Mouse (Mus musculus): Measurements from ENCODE around the gene Zfp775. TPM values are rescaled to one million over a fixed set of nuclear protein-coding genes. Genes with fewer than 3 reads are reported as not detected.
A peak's percentile ranks its signal among the peaks of the same experiment; 100 is the strongest.

The Zfp775 gene
- polyA plus RNA-seq, 1 experiment from 2014 or later, result 17.4 TPM

GRCm38 (mm10) chr6:48566312-48566711 lies 35.6 kb upstream of the Zfp775 start:
- Histone ChIP-seq H3K4me3 (ENCODE audit: low read depth, low read length) (no peak overlapping the region), H3K9me3 (replicated peaks; ENCODE audit: control insufficient read depth, low read length) (no peaks in the 10 kb centered on the region), H3K9ac (ENCODE audit: low read length) (no peak overlapping the region), H3K36me3 (ENCODE audit: control insufficient read depth, insufficient read depth, low read length) (0 out of 2 replicates have a peak, but pooled peaks cover 17% of the 10 kb centered on the region), H3K27me3 (replicated peaks; ENCODE audit: control insufficient read depth, insufficient read depth, low read length) (no peaks in the 10 kb centered on the region), H3K4me2 (ENCODE audit: low read length) (no peak overlapping the region), H3K4me1 (ENCODE audit: control insufficient read depth, insufficient read depth, low read length) (no peaks in the 10 kb centered on the region; the same call in 1 of the 2 replicates), H3K27ac (ENCODE audit: low read depth, low read length) (no peak overlapping the region)
- DNase-seq (ENCODE audit: low spot score) (no peak), ATAC-seq (no peak)
- WGBS, result 39% methylated on average over 5 of the region's 5 CpGs

- no peak for ATAC-seq
- WGBS, result 82% methylated on average over 21 of the region's 21 CpGs
- H3K9ac ChIP-seq (ENCODE audit: low read length), result no peak overlapping the region; the same call in 1 of the 2 replicates
- no peak overlapping the region for H3K4me3 ChIP-seq (ENCODE audit: low read depth, low read length)
- no peak overlapping the region for H3K4me2 ChIP-seq (ENCODE audit: low read length)
- H3K36me3 ChIP-seq (ENCODE audit: control insufficient read depth, insufficient read depth, low read length), result 0 out of 2 replicates have a peak, but pooled peaks cover 15% of the 10 kb centered on the region
- no peaks in the 10 kb centered on the region; the same call in 1 of the 2 replicates for H3K4me1 ChIP-seq (ENCODE audit: control insufficient read depth, insufficient read depth, low read length)
- H3K27ac ChIP-seq (ENCODE audit: low read depth, low read length), result no peak overlapping the region
- peak; percentile 37 for DNase-seq (ENCODE audit: low spot score)
- no peaks in the 10 kb centered on the region for H3K27me3 ChIP-seq (replicated peaks; ENCODE audit: control insufficient read depth, insufficient read depth, low read length)
- H3K9me3 ChIP-seq (replicated peaks; ENCODE audit: control insufficient read depth, low read length), result no peaks in the 10 kb centered on the region
These were observed 33.6 kb upstream of the Zfp775 start for GRCm38 (mm10) chr6:48568036-48568984.

- Histone ChIP-seq H3K4me3 (ENCODE audit: low read depth, low read length) (no peak overlapping the region), H3K9me3 (replicated peaks; ENCODE audit: control insufficient read depth, low read length) (no peaks in the 10 kb centered on the region), H3K27ac (ENCODE audit: low read depth, low read length) (no peak overlapping the region), H3K36me3 (ENCODE audit: control insufficient read depth, insufficient read depth, low read length) (0 out of 2 replicates have a peak, but pooled peaks cover 9% of the 10 kb centered on the region), H3K4me1 (ENCODE audit: control insufficient read depth, insufficient read depth, low read length) (no peaks in the 10 kb centered on the region; the same call in 1 of the 2 replicates), H3K4me2 (ENCODE audit: low read length) (no peak overlapping the region), H3K27me3 (replicated peaks; ENCODE audit: control insufficient read depth, insufficient read depth, low read length) (no peaks in the 10 kb centered on the region), H3K9ac (ENCODE audit: low read length) (no peak overlapping the region)
- DNase-seq (ENCODE audit: low spot score), result no peak
- no peak for ATAC-seq
- WGBS, result 85% methylated on average over 8 of the region's 8 CpGs
These were observed 32.6 kb upstream of the Zfp775 start for GRCm38 (mm10) chr6:48569065-48569807.

- Histone ChIP-seq H3K4me1 (ENCODE audit: control insufficient read depth, insufficient read depth, low read length) (no peaks in the 10 kb centered on the region; the same call in 1 of the 2 replicates), H3K36me3 (ENCODE audit: control insufficient read depth, insufficient read depth, low read length) (no peaks in the 10 kb centered on the region), H3K4me2 (ENCODE audit: low read length) (no peak overlapping the region), H3K27me3 (replicated peaks; ENCODE audit: control insufficient read depth, insufficient read depth, low read length) (no peaks in the 10 kb centered on the region), H3K4me3 (ENCODE audit: low read depth, low read length) (no peak overlapping the region), H3K9me3 (replicated peaks; ENCODE audit: control insufficient read depth, low read length) (no peaks in the 10 kb centered on the region), H3K9ac (ENCODE audit: low read length) (no peak overlapping the region), H3K27ac (ENCODE audit: low read depth, low read length) (no peak overlapping the region)
- ATAC-seq, result no peak
- WGBS, result 93% methylated on average over 5 of the region's 5 CpGs
- no peak for DNase-seq (ENCODE audit: low spot score)
These were observed 29.8 kb upstream of the Zfp775 start for GRCm38 (mm10) chr6:48572014-48572413.

- WGBS, result 33% methylated on average over 6 of the region's 6 CpGs
- Histone ChIP-seq H3K4me3 (ENCODE audit: low read depth, low read length) (no peak within 1 kb of the TSS), H3K27me3 (replicated peaks; ENCODE audit: control insufficient read depth, insufficient read depth, low read length) (no peaks in the 10 kb centered on the region), H3K36me3 (ENCODE audit: control insufficient read depth, insufficient read depth, low read length) (no peaks in the 10 kb centered on the region), H3K9ac (ENCODE audit: low read length) (no peak within 1 kb of the TSS), H3K4me2 (ENCODE audit: low read length) (no peak within 1 kb of the TSS), H3K9me3 (replicated peaks; ENCODE audit: control insufficient read depth, low read length) (no peaks in the 10 kb centered on the region), H3K27ac (ENCODE audit: low read depth, low read length) (no peak within 1 kb of the TSS), H3K4me1 (ENCODE audit: control insufficient read depth, insufficient read depth, low read length) (no peaks in the 10 kb centered on the region; the same call in 1 of the 2 replicates)
- DNase-seq (ENCODE audit: low spot score), result no peak
- no peak for ATAC-seq
These were observed 29.2 kb upstream of the Zfp775 start, which contains the start of gene Rarres2 for GRCm38 (mm10) chr6:48572572-48573061. Rarres2 (minus strand) TSS chr6:48572789.

- DNase-seq (ENCODE audit: low spot score) (no peak), ATAC-seq (no peak)
- Histone ChIP-seq H3K4me3 (ENCODE audit: low read depth, low read length) (no peak overlapping the region), H3K9ac (ENCODE audit: low read length) (no peak overlapping the region), H3K4me2 (ENCODE audit: low read length) (no peak overlapping the region), H3K9me3 (replicated peaks; ENCODE audit: control insufficient read depth, low read length) (no peaks in the 10 kb centered on the region), H3K27ac (ENCODE audit: low read depth, low read length) (no peak overlapping the region), H3K36me3 (ENCODE audit: control insufficient read depth, insufficient read depth, low read length) (no peaks in the 10 kb centered on the region), H3K4me1 (ENCODE audit: control insufficient read depth, insufficient read depth, low read length) (no peaks in the 10 kb centered on the region; the same call in 1 of the 2 replicates), H3K27me3 (replicated peaks; ENCODE audit: control insufficient read depth, insufficient read depth, low read length) (no peaks in the 10 kb centered on the region)
- WGBS, result 82% methylated on average over 10 of the region's 10 CpGs
These were observed 28.6 kb upstream of the Zfp775 start for GRCm38 (mm10) chr6:48573280-48573679.

GRCm38 (mm10) chr6:48573981-48574380 lies 27.9 kb upstream of the Zfp775 start:
- H3K9me3 ChIP-seq (replicated peaks; ENCODE audit: control insufficient read depth, low read length), result no peaks in the 10 kb centered on the region
- H3K27ac ChIP-seq (ENCODE audit: low read depth, low read length), result no peak overlapping the region
- DNase-seq (ENCODE audit: low spot score) (no peak), ATAC-seq (no peak)
- 81% methylated on average over 3 of the region's 3 CpGs for WGBS
- H3K27me3 ChIP-seq (replicated peaks; ENCODE audit: control insufficient read depth, insufficient read depth, low read length), result no peaks in the 10 kb centered on the region
- no peak overlapping the region for H3K4me2 ChIP-seq (ENCODE audit: low read length)
- no peaks in the 10 kb centered on the region for H3K4me1 ChIP-seq (ENCODE audit: control insufficient read depth, insufficient read depth, low read length)
- no peaks in the 10 kb centered on the region for H3K36me3 ChIP-seq (ENCODE audit: control insufficient read depth, insufficient read depth, low read length)
- no peak overlapping the region for H3K4me3 ChIP-seq (ENCODE audit: low read depth, low read length)
- no peak overlapping the region for H3K9ac ChIP-seq (ENCODE audit: low read length)

GRCm38 (mm10) chr6:48578736-48579135 lies 23.1 kb upstream of the Zfp775 start:
- Histone ChIP-seq H3K4me3 (ENCODE audit: low read depth, low read length) (no peak overlapping the region), H3K27me3 (replicated peaks; ENCODE audit: control insufficient read depth, insufficient read depth, low read length) (no peaks in the 10 kb centered on the region), H3K9me3 (replicated peaks; ENCODE audit: control insufficient read depth, low read length) (no peaks in the 10 kb centered on the region), H3K36me3 (ENCODE audit: control insufficient read depth, insufficient read depth, low read length) (no peaks in the 10 kb centered on the region), H3K4me2 (ENCODE audit: low read length) (no peak overlapping the region), H3K4me1 (ENCODE audit: control insufficient read depth, insufficient read depth, low read length) (no peaks in the 10 kb centered on the region), H3K27ac (ENCODE audit: low read depth, low read length) (no peak overlapping the region), H3K9ac (ENCODE audit: low read length) (no peak overlapping the region)
- DNase-seq (ENCODE audit: low spot score) (no peak), ATAC-seq (no peak)
- 72% methylated on average over 5 of the region's 5 CpGs for WGBS
